Comparison of ENCODE assay signal across 17 mouse cellular contexts in genomic region chr7:135520241-135520640, GRCm38 (mm10). TPM values are rescaled to one million over a fixed set of nuclear protein-coding genes. Genes with fewer than 3 reads are reported as not detected.
"Had no signal": no experiment of that assay in that cellular context is flagged by ENCODE, and none has a peak within 500 bp of the region (broad histone marks: within the 10 kb centered on the region; RNA-seq: fewer than 3 reads in every experiment).

No protein-coding gene starts in this region.

- H3K4me1 ChIP-seq: midbrain, embryonic 12.5 days had no signal

- H3K27me3 ChIP-seq: midbrain, embryonic 12.5 days; neural tube, embryonic 12.5 days had no signal

- DNase-seq: lung, adult 18-20 months; lung, embryonic 14.5 days; lung, postnatal 10 days; lung, postnatal 4 days; midbrain, embryonic 14.5 days; right cerebral cortex, postnatal 14 days; thymus, adult 18-20 months; thymus, postnatal 14 days; thymus, postnatal 36 days had no signal

- H3K27ac ChIP-seq: midbrain, embryonic 10.5 days; midbrain, embryonic 12.5 days; neural tube, embryonic 12.5 days had no signal

- H3K36me3 ChIP-seq: midbrain, embryonic 10.5 days; midbrain, embryonic 12.5 days; neural tube, embryonic 12.5 days had no signal

- H3K4me2 ChIP-seq: lung, embryonic 14.5 days; midbrain, embryonic 12.5 days; neural tube, embryonic 12.5 days had no signal

- H3K4me3 ChIP-seq: midbrain, embryonic 10.5 days; midbrain, embryonic 12.5 days; neural tube, embryonic 12.5 days had no signal

- H3K9ac ChIP-seq: lung, embryonic 14.5 days; midbrain, embryonic 12.5 days; neural tube, embryonic 12.5 days had no signal

- ATAC-seq: midbrain, embryonic 16.5 days had no signal

- H3K9me3 ChIP-seq: midbrain, embryonic 10.5 days; midbrain, embryonic 12.5 days; neural tube, embryonic 12.5 days had no signal

RNA-seq across cellular contexts. Expression of gene Clrn3, which starts 8.2 kb away (rescaled TPM):
- total RNA-seq: megakaryocyte-erythroid progenitor cell, adult 5-6 weeks; neutrophil, adult 5-6 weeks had no signal
- polyA plus RNA-seq: lung, embryonic 14.5 days; lung, embryonic 16.5 days; midbrain, embryonic 10.5 days; midbrain, embryonic 12.5 days; midbrain, embryonic 14.5 days; midbrain, embryonic 16.5 days; neural tube, embryonic 12.5 days; neural tube, embryonic 14.5 days had no signal
